Mouse (Mus musculus): ENCODE data around the gene G430095P16Rik.

DNA sequence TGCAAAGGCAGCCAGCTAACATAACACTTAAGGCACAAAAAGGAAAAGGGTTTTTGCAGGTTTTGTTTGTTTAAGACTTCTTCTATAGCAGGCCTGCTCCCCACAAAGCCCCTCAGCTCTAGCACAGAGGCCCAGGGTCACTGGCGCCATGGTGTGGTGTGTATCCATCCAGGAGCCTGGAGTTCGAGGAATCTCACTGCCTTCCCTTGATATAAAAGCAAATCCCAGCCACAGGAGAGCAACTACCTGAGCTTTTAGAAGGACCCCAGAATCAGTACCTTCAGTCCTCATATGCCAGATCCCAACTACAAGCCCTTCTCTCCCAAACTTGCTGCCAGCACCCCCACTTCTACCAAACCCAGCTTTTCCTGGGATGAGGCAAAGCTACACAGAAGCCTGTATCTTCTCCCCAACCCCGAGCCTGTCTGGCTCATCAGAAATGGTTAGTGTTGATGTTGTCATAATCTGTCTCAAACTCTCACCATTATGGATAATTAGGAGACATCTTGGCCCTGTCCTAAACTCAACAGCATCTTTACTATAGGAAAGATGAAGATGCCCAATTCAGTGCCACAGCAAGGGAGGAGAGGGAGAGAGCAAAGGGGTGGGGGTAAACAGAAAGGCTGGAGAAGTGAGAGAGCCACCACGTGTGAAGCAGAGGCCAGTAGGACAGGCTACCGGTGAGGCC is 48.3 kb downstream of the G430095P16Rik start:
- TF ChIP-seq GATA1 (IDR thresholded peaks at IDR 0.05; ENCODE audit: borderline replicate concordance, low read length) (no peak), FLI1 (IDR thresholded peaks at IDR 0.05; ENCODE audit: low read length) (no peak)
